Mouse (Mus musculus) urinary bladder, postnatal 4 days (tissue): ENCODE measurements around the gene Cpox.
"Not testable (repeated sequence)": the region's sequence is repeated elsewhere in the genome, so short reads cannot be mapped to it uniquely, and the experiment has no call there.

Experiments
- DNase-seq, 2 experiments: peaks; one replicate each; pipeline ENCODE4 v3.0.0; 2021 to 2022; ENCODE audit warnings: low spot score in 2 of 2

Cpox gene

DNA sequence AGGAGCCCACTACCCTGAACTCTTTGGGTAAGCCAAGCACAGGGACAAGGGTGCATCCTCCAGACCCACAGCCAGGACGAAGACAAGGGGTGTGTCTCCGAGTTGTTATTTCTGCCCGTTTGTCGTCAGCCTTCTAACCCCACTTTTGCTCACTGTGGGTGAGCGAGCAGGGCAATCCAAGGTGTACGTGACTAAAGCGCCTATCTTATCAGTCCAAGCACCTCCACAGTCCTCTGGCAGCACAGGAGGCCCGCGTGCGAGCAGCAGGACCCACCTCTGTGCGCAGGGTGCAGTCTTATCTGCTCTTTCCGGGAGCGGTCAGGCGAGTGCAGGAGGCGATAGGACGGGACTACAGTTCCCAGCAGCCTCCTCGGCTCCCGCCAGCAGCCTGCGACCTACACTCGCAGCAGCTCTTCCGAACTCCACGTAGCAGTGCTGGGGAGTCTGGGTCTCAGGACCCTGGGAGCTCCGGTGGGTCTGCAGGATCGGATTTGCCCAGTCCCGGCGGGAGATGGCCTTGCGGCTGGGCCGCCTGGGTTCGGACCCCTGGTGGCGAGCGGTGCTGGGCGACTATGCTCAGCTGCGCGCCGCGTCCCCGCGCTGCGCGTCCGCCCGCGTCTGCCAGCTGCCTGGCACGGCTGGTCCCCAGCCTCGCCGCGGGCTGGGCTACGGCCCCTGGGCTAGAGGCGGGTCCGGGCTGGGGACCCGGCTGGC lies at the start of gene Cpox:
Cpox (plus strand) TSS at position 376 of the 714 bp plus-strand sequence.
- DNase-seq, result peak; percentile 71 to 75

DNA sequence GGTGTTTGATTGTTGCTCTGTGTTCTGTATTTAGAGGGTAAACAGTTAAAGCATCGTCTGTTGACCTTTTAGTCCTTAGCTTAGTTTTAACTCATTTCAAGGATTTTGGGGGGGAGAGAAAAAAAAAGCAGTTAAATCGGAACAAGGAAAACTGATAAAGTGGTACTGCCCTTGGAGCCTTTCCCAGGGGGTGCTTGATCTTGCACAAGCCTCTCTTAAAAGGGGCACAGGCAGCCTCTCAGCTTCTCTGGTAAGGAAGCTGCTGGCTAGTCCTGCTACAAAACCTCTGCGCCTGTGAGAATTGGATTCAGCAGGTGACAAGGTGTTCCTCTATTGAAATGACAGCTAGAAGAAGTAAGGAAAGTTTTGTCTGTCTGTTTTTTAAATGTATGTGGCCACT lies 47.7 kb upstream of the Cpox start:
- DNase-seq, result no peak

GRCm38 (mm10) chr16:58623114-58623513 lies 47.0 kb upstream of the Cpox start:
- DNase-seq, result no peak

GRCm38 (mm10) chr16:58623944-58624343 lies 46.1 kb upstream of the Cpox start:
- DNase-seq, result no peak

DNA sequence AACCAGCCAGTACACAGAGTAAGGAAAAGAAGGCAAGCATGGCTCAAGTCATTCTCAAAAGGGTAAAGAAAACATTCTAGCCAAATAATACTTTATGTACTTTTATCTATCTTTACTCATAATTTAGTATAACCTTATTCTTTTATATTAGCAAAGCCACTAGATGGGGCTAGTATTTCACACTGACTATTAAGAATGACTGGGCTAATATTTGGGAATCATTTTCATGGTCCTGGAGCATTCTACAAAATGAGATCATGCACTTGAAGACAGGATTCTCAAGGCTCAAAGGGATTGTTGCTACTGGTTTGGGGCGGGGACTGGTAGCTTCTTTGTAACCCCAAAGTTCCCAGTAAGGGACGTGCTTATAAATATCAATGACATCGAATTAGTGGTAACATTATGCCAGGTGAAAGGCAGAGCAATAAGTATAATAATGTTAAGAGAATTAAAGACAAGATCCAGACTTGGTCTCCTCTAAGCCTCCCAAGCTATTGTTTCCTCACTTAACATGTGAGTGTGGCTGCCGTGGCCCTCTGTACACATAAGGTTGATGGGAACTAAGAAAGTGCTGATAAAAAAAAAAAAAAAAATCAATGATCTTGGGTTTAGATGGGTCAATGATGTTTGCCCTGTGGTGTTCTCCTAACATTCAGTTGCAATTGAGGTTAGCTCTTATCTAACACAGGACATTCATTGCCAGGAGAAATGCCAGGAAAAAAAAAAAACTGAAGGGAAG lies 42.3 kb upstream of the Cpox start:
- no peak for DNase-seq

GRCm38 (mm10) chr16:58628336-58628680 lies 41.8 kb upstream of the Cpox start:
- no peak for DNase-seq

- no peak for DNase-seq
Observed at GRCm38 (mm10) chr16:58628968-58629367, 41.1 kb upstream of the Cpox start.

GRCm38 (mm10) chr16:58629736-58630135 lies 40.4 kb upstream of the Cpox start:
- no peak for DNase-seq

GRCm38 (mm10) chr16:58635866-58636265 lies 34.2 kb upstream of the Cpox start:
- DNase-seq, result no peak

GRCm38 (mm10) chr16:58637448-58637847 lies 32.6 kb upstream of the Cpox start:
- no peak for DNase-seq

GRCm38 (mm10) chr16:58638016-58638415 lies 32.1 kb upstream of the Cpox start:
- no peak for DNase-seq

DNA sequence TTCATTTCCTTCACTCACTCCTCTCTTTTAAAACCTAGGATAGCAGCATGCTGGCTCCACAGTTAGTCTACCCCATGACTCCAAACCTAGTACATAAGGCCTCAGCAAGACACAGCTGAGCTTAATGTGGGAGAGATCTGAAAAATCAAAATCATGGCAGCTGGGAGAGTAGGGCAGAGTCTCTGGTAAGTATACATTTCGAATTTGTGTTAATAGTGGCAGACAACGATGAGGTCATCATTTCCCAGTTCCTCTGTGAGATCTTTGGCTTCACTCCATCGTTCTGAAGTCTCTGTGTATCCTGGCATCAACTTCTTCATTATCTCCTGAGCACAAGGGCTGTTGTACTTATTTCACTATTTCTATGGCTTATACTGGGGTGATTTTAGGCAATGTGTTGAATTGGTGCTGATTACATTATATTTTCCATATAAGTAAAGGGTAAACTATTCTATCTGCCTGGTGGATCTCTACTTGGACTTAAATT lies 31.4 kb upstream of the Cpox start, which contains the start of gene E330017A01Rik:
E330017A01Rik (minus strand) TSS at position 51 of the 487 bp plus-strand sequence.
- DNase-seq, result no peak

GRCm38 (mm10) chr16:58649979-58650378 lies 20.1 kb upstream of the Cpox start:
- DNase-seq, result no peak

- DNase-seq, result no peak
Observed at GRCm38 (mm10) chr16:58655751-58656150, 14.3 kb upstream of the Cpox start.

DNA sequence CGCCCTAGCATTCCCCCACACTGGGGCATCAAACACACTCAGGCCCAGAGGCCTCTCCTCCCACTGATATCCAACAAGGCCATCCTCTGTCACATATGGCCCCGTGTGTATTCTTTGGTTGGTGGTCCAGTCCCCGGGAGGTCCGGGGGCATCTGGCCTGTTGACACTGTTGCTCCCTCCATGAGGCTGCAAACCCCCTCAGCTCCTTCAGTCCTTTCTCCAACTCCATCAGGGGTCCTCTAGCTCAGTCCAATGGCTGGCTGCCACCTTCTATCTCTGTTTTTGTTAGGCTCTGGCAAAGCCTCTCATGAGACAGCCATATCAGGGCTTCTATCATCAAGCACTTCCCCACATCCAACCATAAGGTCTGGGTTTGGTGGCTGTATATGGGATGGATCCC lies 13.6 kb upstream of the Cpox start:
- DNase-seq, result no peak

DNA sequence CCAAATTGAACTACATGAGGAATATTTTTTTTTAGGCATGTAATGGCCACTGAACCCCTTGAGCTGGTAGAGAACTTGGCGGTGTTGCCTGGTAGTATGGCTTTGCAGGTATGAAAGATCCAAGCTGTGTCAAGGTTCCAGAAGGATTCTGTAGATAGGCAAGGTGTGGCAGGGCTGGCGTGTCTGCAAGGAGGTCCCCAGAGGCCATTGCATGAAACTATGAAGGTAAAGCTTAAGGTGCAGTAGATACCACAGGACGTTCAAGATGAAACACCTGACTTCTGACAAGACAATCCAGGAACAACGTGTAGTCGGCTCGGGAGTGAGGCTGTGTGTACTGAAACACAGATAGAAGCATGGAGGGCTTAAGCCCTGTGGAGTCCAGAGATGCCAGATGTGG lies 11.4 kb upstream of the Cpox start:
- DNase-seq, result no peak

GRCm38 (mm10) chr16:58661826-58662225 lies 8.3 kb upstream of the Cpox start:
- DNase-seq, result no peak

GRCm38 (mm10) chr16:58662287-58662791 lies 7.8 kb upstream of the Cpox start:
- DNase-seq, result no peak

GRCm38 (mm10) chr16:58663021-58663420 lies 7.1 kb upstream of the Cpox start:
- no peak for DNase-seq

GRCm38 (mm10) chr16:58663816-58664215 lies 6.3 kb upstream of the Cpox start:
- no peak for DNase-seq

GRCm38 (mm10) chr16:58665137-58665536 lies 5.0 kb upstream of the Cpox start:
- DNase-seq, result not testable (repeated sequence)

GRCm38 (mm10) chr16:58666681-58667080 lies 3.4 kb upstream of the Cpox start:
- DNase-seq, result not testable (repeated sequence)

DNA sequence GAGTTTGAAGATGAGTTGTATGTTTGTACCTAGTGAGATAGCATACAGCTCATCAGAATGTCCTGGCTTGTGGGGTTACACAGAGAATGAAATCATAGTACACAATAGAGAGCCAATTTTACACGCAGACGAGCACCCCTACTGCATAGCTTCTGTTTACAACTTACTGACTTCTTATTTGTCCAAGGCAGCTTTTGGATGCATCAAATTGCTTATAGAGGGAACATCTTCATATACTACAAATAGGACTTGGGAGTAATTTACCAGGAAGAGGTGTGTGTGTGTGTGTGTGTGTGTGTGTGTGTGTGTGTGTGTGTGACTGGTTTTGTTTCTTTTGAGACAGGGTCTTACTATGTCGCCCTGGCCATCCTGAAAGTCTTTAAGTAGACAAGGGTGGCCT lies 1.5 kb upstream of the Cpox start:
- no peak for DNase-seq
